Mouse (Mus musculus) MEL (cell line): ENCODE data around the gene Adm. TPM values are rescaled to one million over a fixed set of nuclear protein-coding genes. Genes with fewer than 3 reads are reported as not detected.

Source experiments
- DNase-seq: peaks from one replicate; pipeline ENCODE4 v3.0.0; 2011; ENCODE audit warnings: low read depth, low spot score
- H3K27ac ChIP-seq: 2 replicates; pipeline ENCODE4 v1.5.1; 2012; ENCODE audit warnings: low read depth, mild to moderate bottlenecking, control low read depth, low read length, moderate library complexity; ENCODE audit not compliant: control insufficient read depth
- H3K27me3 ChIP-seq, 2 experiments: fragments of 150-350 bp in 1 of 2; sonication (generic) in 1 of 2; 2 replicates each; pipeline ENCODE4 v1.6.1; 2012; ENCODE audit warnings: low read length in 2 of 2, mild to moderate bottlenecking in 2 of 2, improper control_type of control experiment in 1 of 2, moderate library complexity in 1 of 2; ENCODE audit not compliant: insufficient read depth in 2 of 2, control insufficient read depth in 1 of 2
- H3K36me3 ChIP-seq, 2 experiments: 2 replicates each; pipeline ENCODE4 v1.6.1; 2012 to 2014; ENCODE audit warnings: low read length in 2 of 2, improper control_type of control experiment in 1 of 2, inconsistent platforms in 1 of 2, mild to moderate bottlenecking in 1 of 2; ENCODE audit not compliant: insufficient read depth in 2 of 2, control insufficient read depth in 1 of 2
- H3K4me1 ChIP-seq, 2 experiments: fragments of 150-350 bp in 1 of 2; sonication (generic) in 1 of 2; 2 replicates each; pipeline ENCODE4 v1.6.1; 2012; ENCODE audit warnings: low read length in 2 of 2, improper control_type of control experiment in 1 of 2, mild to moderate bottlenecking in 1 of 2; ENCODE audit not compliant: insufficient read depth in 2 of 2, control insufficient read depth in 1 of 2
- H3K4me3 ChIP-seq, 2 experiments: fragments of 150-350 bp in 1 of 2; sonication (generic) in 1 of 2; 2 replicates each; pipeline ENCODE4 v1.5.1; 2012; ENCODE audit warnings: low read depth in 2 of 2, low read length in 2 of 2, mild to moderate bottlenecking in 2 of 2, moderate library complexity in 2 of 2, control low read depth in 1 of 2, improper control_type of control experiment in 1 of 2; ENCODE audit not compliant: control insufficient read depth in 1 of 2, insufficient read depth in 1 of 2
- H3K79me2 ChIP-seq: 2 replicates; pipeline ENCODE4 v1.6.1; 2012; ENCODE audit warnings: mild to moderate bottlenecking, low read length, moderate library complexity; ENCODE audit not compliant: control insufficient read depth, poor library complexity, insufficient read depth
- H3K9ac ChIP-seq: 2 replicates; pipeline ENCODE4 v1.6.1; 2012; ENCODE audit warnings: low read depth, mild to moderate bottlenecking, control low read depth, low read length, moderate library complexity; ENCODE audit not compliant: control insufficient read depth, poor library complexity, severe bottlenecking
- H3K9me3 ChIP-seq: fragments of 150-350 bp; sonication (generic); replicated peaks from 2 replicates; pipeline ENCODE4 v1.6.1; 2012; ENCODE audit warnings: mild to moderate bottlenecking, low read length, improper control_type of control experiment, moderate library complexity; ENCODE audit not compliant: insufficient read depth
- BHLHE40 ChIP-seq: IDR thresholded peaks from 2 replicates; pipeline ENCODE4 v1.6.1; 2012; ENCODE audit warnings: low read depth, mild to moderate bottlenecking, inconsistent platforms, low read length, improper control_type of control experiment, borderline replicate concordance
- CHD1 ChIP-seq: IDR thresholded peaks from 2 replicates; pipeline ENCODE4 v1.6.1; 2012; ENCODE audit warnings: low read depth, mild to moderate bottlenecking, inconsistent platforms, low read length, improper control_type of control experiment
- CHD2 ChIP-seq: IDR thresholded peaks from 2 replicates; pipeline ENCODE4 v1.6.1; 2011; ENCODE audit warnings: low read length, improper control_type of control experiment
- EP300 ChIP-seq, 2 experiments: IDR thresholded peaks; 2 replicates each; pipeline ENCODE4 v1.6.1; 2011; ENCODE audit warnings: improper control_type of control experiment in 2 of 2, low read length in 2 of 2, low read depth in 1 of 2, mild to moderate bottlenecking in 1 of 2
- GATA1 ChIP-seq: IDR thresholded peaks from 2 replicates; pipeline ENCODE4 v1.6.1; 2011; ENCODE audit warnings: low read depth, low read length, improper control_type of control experiment
- HCFC1 ChIP-seq: IDR thresholded peaks from 2 replicates; pipeline ENCODE4 v1.6.1; 2012; ENCODE audit warnings: low read depth, mild to moderate bottlenecking, inconsistent platforms, low read length, improper control_type of control experiment, moderate library complexity
- JUND ChIP-seq: IDR thresholded peaks from 2 replicates; pipeline ENCODE4 v1.6.1; 2011; ENCODE audit warnings: low read depth, mild to moderate bottlenecking, improper control_type of control experiment, low read length
- KAT2A ChIP-seq: conservative IDR thresholded peaks from 2 replicates; pipeline ENCODE4 v1.6.1; 2012; ENCODE audit warnings: low read depth, low read length, improper control_type of control experiment, inconsistent platforms
- MEF2A ChIP-seq: IDR thresholded peaks from 2 replicates; pipeline ENCODE4 v1.6.1; 2014; ENCODE audit warnings: low read depth, mild to moderate bottlenecking, inconsistent platforms, low read length, improper control_type of control experiment; ENCODE audit not compliant: poor library complexity, insufficient replicate concordance, severe bottlenecking; ENCODE audit errors: extremely low read depth
- MYB ChIP-seq: IDR thresholded peaks from 2 replicates; pipeline ENCODE4 v1.6.1; 2011; ENCODE audit warnings: mild to moderate bottlenecking, low read depth, low read length, improper control_type of control experiment
- MYC ChIP-seq: IDR thresholded peaks from 2 replicates; pipeline ENCODE4 v1.6.1; 2011; ENCODE audit warnings: low read depth, mild to moderate bottlenecking, low read length, improper control_type of control experiment, moderate library complexity
- NRF1 ChIP-seq: IDR thresholded peaks from 2 replicates; pipeline ENCODE4 v1.6.1; 2014; ENCODE audit warnings: low read depth, mild to moderate bottlenecking, inconsistent platforms, low read length, improper control_type of control experiment, moderate library complexity; ENCODE audit not compliant: poor library complexity, insufficient read depth, severe bottlenecking
- SIN3A ChIP-seq: IDR thresholded peaks from 2 replicates; pipeline ENCODE4 v1.6.1; 2012; ENCODE audit warnings: low read length, improper control_type of control experiment, inconsistent platforms
- TBP ChIP-seq: IDR thresholded peaks from 2 replicates; pipeline ENCODE4 v1.8.0; 2011; ENCODE audit warnings: low read depth, low read length, improper control_type of control experiment
- ZKSCAN1 ChIP-seq: IDR thresholded peaks from 2 replicates; pipeline ENCODE4 v1.6.1; 2012; ENCODE audit warnings: low read depth, mild to moderate bottlenecking, inconsistent platforms, low read length, improper control_type of control experiment, moderate library complexity
- ZNF384 ChIP-seq: IDR thresholded peaks from 2 replicates; pipeline ENCODE4 v1.6.1; 2012; ENCODE audit warnings: low read depth, mild to moderate bottlenecking, inconsistent platforms, low read length, improper control_type of control experiment
- polyA plus RNA-seq, 2 experiments: library from polyadenylated mRNA; stranded (reverse) in 1 of 2; unstranded in 1 of 2; fragments of >175 nt in 1 of 2; fragments of >200 nt in 1 of 2; gene quantifications; 2 replicates each; pipeline versions ENCODE4 v1.2.1 to v1.2.4; 2012; ENCODE audit warnings: low replicate concordance in 2 of 2, low read depth in 1 of 2; ENCODE audit not compliant: insufficient read length in 2 of 2, insufficient read depth in 1 of 2, missing spikeins in 1 of 2
- total RNA-seq: library from RNA; depleted of rRNA; stranded (reverse); fragments of 300-350 nt; gene quantifications from 2 replicates; pipeline ENCODE4 v1.2.3, GENCODE M21; 2012

The Adm gene
- total and polyA plus RNA-seq, 3 experiments: not detected

- H3K4me1 ChIP-seq: no peaks in the 10 kb centered on the region; a peak in 1 of 4 replicates
- DNase-seq: no peak
- no peaks in the 10 kb centered on the region; a peak in 2 of 4 replicates for H3K27me3 ChIP-seq
- no peaks in the 10 kb centered on the region for H3K79me2 ChIP-seq
- TF ChIP-seq ZKSCAN1 (no peak), ZNF384 (no peak), BHLHE40 (no peak), MYB (no peak), MEF2A (no peak), CHD2 (no peak), KAT2A (no peak)
- TF ChIP-seq, all 39 proteins: peak for 0
- Histone ChIP-seq H3K27ac (no peak overlapping the region), H3K9ac (no peak overlapping the region), H3K36me3 (no peaks in the 10 kb centered on the region; a peak in 1 of 4 replicates), H3K9me3 (no peaks in the 10 kb centered on the region), H3K4me3 (no peak overlapping the region)
These were observed 30.3 kb upstream of the Adm start for GRCm38 (mm10) chr7:110597141-110597540.

- Histone ChIP-seq H3K9ac (no peak overlapping the region), H3K79me2 (no peaks in the 10 kb centered on the region; the same call in 1 of the 2 replicates), H3K4me3 (no peak overlapping the region), H3K4me1 (no peaks in the 10 kb centered on the region; a peak in 1 of 4 replicates), H3K36me3 (no peaks in the 10 kb centered on the region; a peak in 1 of 4 replicates), H3K27me3 (no peaks in the 10 kb centered on the region; a peak in 2 of 4 replicates), H3K9me3 (no peaks in the 10 kb centered on the region), H3K27ac (no peak overlapping the region)
- TF ChIP-seq EP300 (IDR thresholded peaks at IDR 0.05; ENCODE audit: low read depth in 1 of 2, low read length in 2 of 2): no peak
- no peak for TF ChIP-seq CHD1
- TF ChIP-seq SIN3A: no peak
- no peak for TF ChIP-seq CHD2
- no peak for TF ChIP-seq NRF1
- TF ChIP-seq MEF2A: no peak
- TF ChIP-seq GATA1: no peak
- TF ChIP-seq JUND: no peak
- TF ChIP-seq MYC: no peak
- no peak for TF ChIP-seq TBP
- TF ChIP-seq HCFC1: no peak
- no peak for DNase-seq
These were observed 22.0 kb upstream of the Adm start for GRCm38 (mm10) chr7:110605476-110605875.
